Mouse (Mus musculus): Measurements from ENCODE around the gene Gm37240. TPM values are rescaled to one million over a fixed set of nuclear protein-coding genes. Genes with fewer than 3 reads are reported as not detected.

Gm37240 gene
- total RNA-seq, 2 experiments from 2014 or later, result 1.4 to 2.4 TPM

- no peak for TF ChIP-seq CTCF (conservative IDR thresholded peaks at IDR 0.05)
- Histone ChIP-seq H3K4me3 (no peak overlapping the region), H3K27ac (no peak overlapping the region)
- DNase-seq (ENCODE audit: low spot score in 2 of 2), result no peak
Observed at GRCm38 (mm10) chr3:84776084-84776483, 1111.2 kb downstream of the Gm37240 start.

- H3K27ac ChIP-seq, result no peak overlapping the region
- no peak for TF ChIP-seq CTCF (conservative IDR thresholded peaks at IDR 0.05)
- no peak overlapping the region for H3K4me3 ChIP-seq
- DNase-seq (ENCODE audit: low spot score in 2 of 2), result no peak
Observed at GRCm38 (mm10) chr3:84775577-84775976, 1111.7 kb downstream of the Gm37240 start.

GRCm38 (mm10) chr3:84775067-84775423, 1112.3 kb downstream of the Gm37240 start:
- no peak for TF ChIP-seq CTCF (conservative IDR thresholded peaks at IDR 0.05)
- Histone ChIP-seq H3K4me3 (no peak overlapping the region), H3K27ac (no peak overlapping the region)
- DNase-seq (ENCODE audit: low spot score in 2 of 2), result no peak

- no peak for DNase-seq (ENCODE audit: low spot score in 2 of 2)
- Histone ChIP-seq H3K4me3 (no peak overlapping the region), H3K27ac (no peak overlapping the region)
- TF ChIP-seq CTCF (conservative IDR thresholded peaks at IDR 0.05), result no peak
Observed at GRCm38 (mm10) chr3:84774246-84775066, 1112.9 kb downstream of the Gm37240 start.

- no peak for TF ChIP-seq CTCF (conservative IDR thresholded peaks at IDR 0.05)
- DNase-seq (ENCODE audit: low spot score in 2 of 2), result no peak
- Histone ChIP-seq H3K27ac (no peak overlapping the region), H3K4me3 (no peak overlapping the region)
Observed at GRCm38 (mm10) chr3:84771980-84772379, 1115.3 kb downstream of the Gm37240 start.

GRCm38 (mm10) chr3:84770518-84770917, 1116.8 kb downstream of the Gm37240 start:
- H3K4me3 ChIP-seq, result no peak overlapping the region
- TF ChIP-seq CTCF (conservative IDR thresholded peaks at IDR 0.05), result no peak
- H3K27ac ChIP-seq, result no peak overlapping the region
- DNase-seq (ENCODE audit: low spot score in 2 of 2), result no peak

GRCm38 (mm10) chr3:84769411-84769810, 1117.9 kb downstream of the Gm37240 start:
- Histone ChIP-seq H3K27ac (no peak overlapping the region), H3K4me3 (no peak overlapping the region)
- TF ChIP-seq CTCF (conservative IDR thresholded peaks at IDR 0.05), result no peak
- no peak for DNase-seq (ENCODE audit: low spot score in 2 of 2)

- TF ChIP-seq CTCF (conservative IDR thresholded peaks at IDR 0.05), result no peak
- H3K4me3 ChIP-seq, result no peak overlapping the region
- no peak for DNase-seq (ENCODE audit: low spot score in 2 of 2)
- no peak overlapping the region for H3K27ac ChIP-seq
Observed at GRCm38 (mm10) chr3:84768940-84769339, 1118.4 kb downstream of the Gm37240 start.

- TF ChIP-seq CTCF (conservative IDR thresholded peaks at IDR 0.05), result no peak
- DNase-seq (ENCODE audit: low spot score in 2 of 2), result no peak
- no peak overlapping the region for H3K4me3 ChIP-seq
- no peak overlapping the region for H3K27ac ChIP-seq
Observed at GRCm38 (mm10) chr3:84753816-84754215, 1133.5 kb downstream of the Gm37240 start.

- DNase-seq (ENCODE audit: low spot score in 2 of 2), result no peak
- Histone ChIP-seq H3K27ac (no peak overlapping the region), H3K4me3 (no peak overlapping the region)
- TF ChIP-seq CTCF (conservative IDR thresholded peaks at IDR 0.05), result no peak
Observed at GRCm38 (mm10) chr3:84749222-84749621, 1138.1 kb downstream of the Gm37240 start.

GRCm38 (mm10) chr3:84748139-84748538, 1139.2 kb downstream of the Gm37240 start:
- no peak overlapping the region for H3K27ac ChIP-seq
- DNase-seq (ENCODE audit: low spot score in 2 of 2), result no peak
- no peak for TF ChIP-seq CTCF (conservative IDR thresholded peaks at IDR 0.05)
- no peak overlapping the region for H3K4me3 ChIP-seq

- peak overlapping the region; percentile 44 for H3K4me3 ChIP-seq
- H3K27ac ChIP-seq, result no peak overlapping the region
- TF ChIP-seq CTCF (conservative IDR thresholded peaks at IDR 0.05), result peak; percentile 50
- DNase-seq (ENCODE audit: low spot score in 2 of 2), result peak; percentile 61 to 80
Observed at GRCm38 (mm10) chr3:84745537-84746189, 1141.7 kb downstream of the Gm37240 start.

GRCm38 (mm10) chr3:84744707-84745106, 1142.6 kb downstream of the Gm37240 start:
- TF ChIP-seq CTCF (conservative IDR thresholded peaks at IDR 0.05), result no peak
- Histone ChIP-seq H3K4me3 (no peak overlapping the region), H3K27ac (no peak overlapping the region)
- no peak for DNase-seq (ENCODE audit: low spot score in 2 of 2)
